Mouse (Mus musculus) spleen, postnatal 10 days (tissue): ENCODE data around the gene Rap2c.

ENCODE experiments used
- DNase-seq, 2 experiments: peaks; one replicate each; pipeline ENCODE4 v3.0.0; 2021 to 2022; ENCODE audit warnings: low spot score in 2 of 2

Gene Rap2c

GRCm38 (mm10) chrX:50968157-50968932 is 49.5 kb downstream of the Rap2c start:
- DNase-seq, result no peak

GRCm38 (mm10) chrX:50965157-50965556 is 52.7 kb downstream of the Rap2c start:
- no peak for DNase-seq

- DNase-seq, result no peak
These were observed 54.9 kb downstream of the Rap2c start for GRCm38 (mm10) chrX:50962955-50963354.
